Mouse (Mus musculus): ENCODE measurements around the gene Kdelr2. TPM values are rescaled to one million over a fixed set of nuclear protein-coding genes. Genes with fewer than 3 reads are reported as not detected.

The Kdelr2 gene
- polyA plus RNA-seq, 1 experiment from 2014 or later: 291 TPM

- H3K4me3 ChIP-seq (ENCODE audit: low read depth, low read length): no peak overlapping the region
- 76% methylated on average over 3 of the region's 3 CpGs for WGBS (ENCODE audit: insufficient replicate concordance)
- H3K9me3 ChIP-seq (replicated peaks; ENCODE audit: control insufficient read depth, low read length): no peaks in the 10 kb centered on the region
- ATAC-seq (replicated peaks; ENCODE audit: insufficient number of reproducible peaks, low FRiP score, low TSS enrichment): no peak
- no peak overlapping the region for H3K9ac ChIP-seq (ENCODE audit: low read depth, low read length)
- H3K27ac ChIP-seq (ENCODE audit: low read depth, low read length): no peak overlapping the region
- peaks cover 9% of the 10 kb centered on the region for H3K4me1 ChIP-seq (ENCODE audit: control insufficient read depth, insufficient read depth, low read length)
- H3K27me3 ChIP-seq (ENCODE audit: control insufficient read depth, insufficient read depth, low read length): peaks cover 60% of the 10 kb centered on the region
- no peaks in the 10 kb centered on the region for H3K36me3 ChIP-seq (ENCODE audit: control insufficient read depth, insufficient read depth, low read length)
- H3K4me2 ChIP-seq: no peak overlapping the region
These were observed 35.7 kb upstream of the Kdelr2 start for GRCm38 (mm10) chr5:143367931-143368330.

DNA sequence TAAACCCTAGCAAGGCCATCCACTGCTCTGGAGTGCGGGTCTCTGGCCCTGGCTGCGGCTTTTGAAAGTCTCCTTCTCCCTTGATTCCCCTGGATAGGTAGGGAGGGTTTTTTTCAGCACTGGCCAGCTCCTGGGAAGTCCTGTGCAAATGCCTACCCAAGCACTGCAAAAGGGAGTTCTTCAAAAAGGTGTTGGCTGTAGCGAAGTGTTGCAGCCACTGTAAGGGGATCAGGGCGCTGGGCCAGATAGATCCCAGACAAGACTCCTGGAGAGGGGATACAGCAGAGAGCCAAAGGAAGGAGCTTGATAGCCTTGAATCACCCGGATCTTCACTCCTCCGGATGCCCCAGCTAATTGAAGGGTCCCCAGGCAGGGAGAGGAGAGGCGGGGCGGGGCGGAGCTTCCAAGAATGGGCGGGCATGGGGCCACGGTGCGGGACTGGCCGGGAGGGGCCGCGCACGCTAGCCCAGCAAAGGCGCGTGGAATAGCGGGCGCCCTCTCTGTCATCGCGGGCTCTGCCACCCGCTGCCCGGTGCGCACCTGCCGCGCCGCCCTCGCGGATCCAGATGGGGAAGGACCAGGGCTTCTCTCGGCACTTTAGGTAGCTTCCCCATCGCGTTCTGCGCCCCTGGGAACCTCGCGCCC is 33.9 kb upstream of the Kdelr2 start:
- H3K4me2 ChIP-seq: peak overlapping the region; percentile 48
- peaks cover 78% of the 10 kb centered on the region for H3K27me3 ChIP-seq (ENCODE audit: control insufficient read depth, insufficient read depth, low read length)
- no peak overlapping the region for H3K27ac ChIP-seq (ENCODE audit: low read depth, low read length)
- ATAC-seq (replicated peaks; ENCODE audit: insufficient number of reproducible peaks, low FRiP score, low TSS enrichment): no peak
- H3K4me3 ChIP-seq (ENCODE audit: low read depth, low read length): peak overlapping the region; percentile 11; the same call in 1 of the 2 replicates
- WGBS (ENCODE audit: insufficient replicate concordance): 2% methylated on average over 35 of the region's 36 CpGs
- H3K9ac ChIP-seq (ENCODE audit: low read depth, low read length): no peak overlapping the region
- H3K9me3 ChIP-seq (replicated peaks; ENCODE audit: control insufficient read depth, low read length): no peaks in the 10 kb centered on the region
- H3K4me1 ChIP-seq (ENCODE audit: control insufficient read depth, insufficient read depth, low read length): peaks cover 6% of the 10 kb centered on the region
- no peaks in the 10 kb centered on the region for H3K36me3 ChIP-seq (ENCODE audit: control insufficient read depth, insufficient read depth, low read length)

DNA sequence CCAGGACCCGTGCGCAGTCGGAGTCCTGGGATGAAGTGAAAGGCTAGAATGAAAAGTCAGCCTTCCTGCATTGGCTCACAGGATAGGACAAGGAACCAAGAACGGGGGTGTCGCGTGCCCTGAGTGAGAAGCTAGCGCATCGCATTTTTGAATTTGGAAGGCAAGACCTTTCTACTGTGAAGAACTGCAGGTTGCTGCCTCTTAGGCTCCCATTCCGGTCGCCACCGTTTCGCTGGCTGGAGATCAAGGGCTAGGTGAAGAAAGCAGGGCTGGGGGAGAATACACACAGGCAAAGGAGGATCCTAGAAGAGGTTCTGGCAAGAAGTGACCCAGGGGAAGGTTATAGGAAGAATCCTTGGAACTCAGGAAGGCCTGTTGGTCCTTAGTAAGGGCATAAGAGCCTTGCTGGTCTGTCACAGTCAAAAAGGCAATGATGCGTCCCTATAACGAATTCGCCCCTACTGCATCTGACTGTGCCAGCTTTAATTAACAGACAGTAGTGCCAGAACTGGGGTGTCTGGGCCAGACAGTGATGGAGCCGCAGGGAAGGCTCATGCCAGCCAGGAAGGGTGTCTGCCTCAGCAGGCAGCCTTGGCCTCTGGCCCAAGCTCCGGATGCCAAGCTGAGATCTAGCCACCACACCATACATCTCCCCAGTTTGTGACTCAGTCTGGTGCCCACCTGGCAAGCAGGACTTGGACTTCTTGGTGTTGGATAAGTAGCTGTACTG is 33.1 kb upstream of the Kdelr2 start:
- peaks cover 86% of the 10 kb centered on the region for H3K27me3 ChIP-seq (ENCODE audit: control insufficient read depth, insufficient read depth, low read length)
- H3K4me2 ChIP-seq: no peak overlapping the region
- ATAC-seq (replicated peaks; ENCODE audit: insufficient number of reproducible peaks, low FRiP score, low TSS enrichment): no peak
- H3K9ac ChIP-seq (ENCODE audit: low read depth, low read length): no peak overlapping the region
- no peaks in the 10 kb centered on the region for H3K9me3 ChIP-seq (replicated peaks; ENCODE audit: control insufficient read depth, low read length)
- peak overlapping the region; percentile 11; the same call in 1 of the 2 replicates for H3K4me3 ChIP-seq (ENCODE audit: low read depth, low read length)
- H3K36me3 ChIP-seq (ENCODE audit: control insufficient read depth, insufficient read depth, low read length): no peaks in the 10 kb centered on the region
- 28% methylated on average over 17 of the region's 17 CpGs for WGBS (ENCODE audit: insufficient replicate concordance)
- H3K27ac ChIP-seq (ENCODE audit: low read depth, low read length): no peak overlapping the region
- H3K4me1 ChIP-seq (ENCODE audit: control insufficient read depth, insufficient read depth, low read length): peaks cover 6% of the 10 kb centered on the region

DNA sequence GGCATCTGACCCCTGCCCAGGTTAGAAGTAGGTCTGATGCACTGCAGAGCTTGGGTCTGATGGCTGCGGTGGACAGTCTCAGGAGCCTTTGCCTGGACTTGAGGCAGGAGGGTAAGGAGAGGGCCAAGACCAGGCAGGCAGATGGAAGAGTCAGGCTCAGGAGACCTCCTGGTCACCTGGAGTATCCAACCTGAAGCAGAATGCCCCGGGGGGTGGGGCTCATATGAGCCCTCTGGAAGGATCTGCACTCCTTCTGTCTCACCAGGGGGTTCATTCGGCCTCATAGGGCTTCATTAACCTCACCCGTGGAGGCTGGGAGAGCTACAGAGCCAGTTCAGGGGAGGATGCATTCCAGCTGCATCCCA is 32.5 kb upstream of the Kdelr2 start:
- Histone ChIP-seq H3K4me1 (ENCODE audit: control insufficient read depth, insufficient read depth, low read length) (peaks cover 6% of the 10 kb centered on the region), H3K4me3 (ENCODE audit: low read depth, low read length) (no peak overlapping the region), H3K9me3 (replicated peaks; ENCODE audit: control insufficient read depth, low read length) (no peaks in the 10 kb centered on the region; the same call in 1 of the 2 replicates), H3K4me2 (no peak overlapping the region), H3K27ac (ENCODE audit: low read depth, low read length) (no peak overlapping the region), H3K27me3 (ENCODE audit: control insufficient read depth, insufficient read depth, low read length) (peaks cover 86% of the 10 kb centered on the region), H3K9ac (ENCODE audit: low read depth, low read length) (no peak overlapping the region), H3K36me3 (ENCODE audit: control insufficient read depth, insufficient read depth, low read length) (no peaks in the 10 kb centered on the region)
- WGBS (ENCODE audit: insufficient replicate concordance): 66% methylated on average over 4 of the region's 4 CpGs
- no peak for ATAC-seq (replicated peaks; ENCODE audit: insufficient number of reproducible peaks, low FRiP score, low TSS enrichment)

DNA sequence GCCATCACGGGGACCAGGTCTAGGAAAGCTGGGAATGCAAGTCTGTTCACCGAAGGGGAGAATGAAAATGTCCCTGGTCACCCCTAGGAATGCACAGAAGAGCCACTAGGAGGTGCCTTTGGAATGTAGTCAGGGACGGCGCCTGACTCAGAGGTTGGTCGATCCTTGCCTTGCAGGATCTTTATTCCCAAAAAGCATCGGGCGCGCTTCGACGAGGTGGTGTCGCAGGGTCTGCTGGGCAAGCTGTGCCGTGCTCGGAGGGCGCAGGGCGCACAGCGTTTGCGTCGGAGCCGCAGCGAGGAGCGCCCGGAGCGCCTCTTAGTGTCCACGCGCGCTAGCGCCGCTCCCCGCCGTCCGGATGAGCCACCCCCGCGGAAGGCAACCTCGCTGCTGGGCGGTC is 30.8 kb upstream of the Kdelr2 start:
- Histone ChIP-seq H3K4me3 (ENCODE audit: low read depth, low read length) (peak overlapping the region; percentile 33), H3K4me1 (ENCODE audit: control insufficient read depth, insufficient read depth, low read length) (peaks cover 6% of the 10 kb centered on the region), H3K9ac (ENCODE audit: low read depth, low read length) (no peak overlapping the region), H3K27ac (ENCODE audit: low read depth, low read length) (no peak overlapping the region), H3K4me2 (peak overlapping the region; percentile 66), H3K36me3 (ENCODE audit: control insufficient read depth, insufficient read depth, low read length) (no peaks in the 10 kb centered on the region), H3K27me3 (ENCODE audit: control insufficient read depth, insufficient read depth, low read length) (peaks cover 80% of the 10 kb centered on the region), H3K9me3 (replicated peaks; ENCODE audit: control insufficient read depth, low read length) (no peaks in the 10 kb centered on the region; the same call in 1 of the 2 replicates)
- ATAC-seq (replicated peaks; ENCODE audit: insufficient number of reproducible peaks, low FRiP score, low TSS enrichment): no peak
- 1% methylated on average over 35 of the region's 35 CpGs for WGBS (ENCODE audit: insufficient replicate concordance)

GRCm38 (mm10) chr5:143375242-143375641 is 28.4 kb upstream of the Kdelr2 start:
- H3K9me3 ChIP-seq (replicated peaks; ENCODE audit: control insufficient read depth, low read length): no peaks in the 10 kb centered on the region; the same call in 1 of the 2 replicates
- no peak for ATAC-seq (replicated peaks; ENCODE audit: insufficient number of reproducible peaks, low FRiP score, low TSS enrichment)
- H3K4me2 ChIP-seq: peak overlapping the region; percentile 49
- H3K4me3 ChIP-seq (ENCODE audit: low read depth, low read length): peak overlapping the region; percentile 14; the same call in 1 of the 2 replicates
- H3K4me1 ChIP-seq (ENCODE audit: control insufficient read depth, insufficient read depth, low read length): no peaks in the 10 kb centered on the region
- 10% methylated on average over 21 of the region's 21 CpGs for WGBS (ENCODE audit: insufficient replicate concordance)
- H3K9ac ChIP-seq (ENCODE audit: low read depth, low read length): no peak overlapping the region
- no peaks in the 10 kb centered on the region for H3K36me3 ChIP-seq (ENCODE audit: control insufficient read depth, insufficient read depth, low read length)
- no peak overlapping the region for H3K27ac ChIP-seq (ENCODE audit: low read depth, low read length)
- H3K27me3 ChIP-seq (ENCODE audit: control insufficient read depth, insufficient read depth, low read length): peaks cover 57% of the 10 kb centered on the region

- H3K4me3 ChIP-seq (ENCODE audit: low read depth, low read length): no peak overlapping the region
- H3K9me3 ChIP-seq (replicated peaks; ENCODE audit: control insufficient read depth, low read length): no peaks in the 10 kb centered on the region; the same call in 1 of the 2 replicates
- H3K9ac ChIP-seq (ENCODE audit: low read depth, low read length): no peak overlapping the region
- H3K27ac ChIP-seq (ENCODE audit: low read depth, low read length): no peak overlapping the region
- peaks cover 48% of the 10 kb centered on the region for H3K27me3 ChIP-seq (ENCODE audit: control insufficient read depth, insufficient read depth, low read length)
- no peaks in the 10 kb centered on the region for H3K36me3 ChIP-seq (ENCODE audit: control insufficient read depth, insufficient read depth, low read length)
- 80% methylated on average over 4 of the region's 4 CpGs for WGBS (ENCODE audit: insufficient replicate concordance)
- no peaks in the 10 kb centered on the region for H3K4me1 ChIP-seq (ENCODE audit: control insufficient read depth, insufficient read depth, low read length)
- no peak for ATAC-seq (replicated peaks; ENCODE audit: insufficient number of reproducible peaks, low FRiP score, low TSS enrichment)
- no peak overlapping the region for H3K4me2 ChIP-seq
These were observed 27.5 kb upstream of the Kdelr2 start for GRCm38 (mm10) chr5:143376156-143376555.

DNA sequence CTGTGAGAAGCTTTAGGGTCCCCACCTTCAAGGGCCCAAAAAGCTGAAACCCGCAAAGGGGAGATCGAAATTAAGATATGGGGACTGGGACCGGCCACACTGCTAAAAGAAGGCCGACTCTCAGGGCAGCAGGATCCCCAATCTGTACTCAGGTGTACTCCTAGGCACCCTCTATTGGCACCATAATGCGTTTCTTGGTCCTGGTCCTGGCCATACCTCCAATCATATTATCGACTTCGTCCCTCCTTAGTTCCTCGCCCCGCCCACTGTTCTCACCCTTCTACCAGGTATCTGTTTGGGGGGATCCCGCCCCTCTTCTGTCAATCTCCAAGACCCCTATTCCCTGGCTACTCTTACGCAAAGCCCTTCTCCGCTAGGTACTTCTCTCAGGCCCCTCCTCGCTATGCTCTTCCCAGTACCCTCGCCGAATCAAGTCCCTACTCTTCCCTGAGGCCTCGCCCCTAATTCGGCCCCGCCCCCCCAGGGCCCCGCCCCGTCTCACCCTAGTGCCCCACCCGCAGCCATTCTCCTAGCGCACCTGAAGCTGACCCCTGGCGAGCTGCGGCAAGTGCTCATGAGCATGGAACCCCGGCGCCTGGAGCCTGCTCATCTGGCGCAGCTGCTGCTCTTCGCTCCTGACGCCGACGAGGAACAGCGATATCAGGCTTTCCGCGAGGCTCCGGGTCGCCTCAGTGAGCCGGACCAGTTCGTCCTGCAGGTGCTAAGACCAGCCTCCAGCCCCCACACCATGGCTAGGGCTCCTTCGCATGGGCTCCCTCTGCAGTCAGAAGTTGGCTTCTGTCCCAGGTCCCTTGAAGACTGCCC is 16.6 kb upstream of the Kdelr2 start:
- Histone ChIP-seq H3K4me1 (ENCODE audit: control insufficient read depth, insufficient read depth, low read length) (peaks cover 8% of the 10 kb centered on the region), H3K9me3 (replicated peaks; ENCODE audit: control insufficient read depth, low read length) (no peaks in the 10 kb centered on the region), H3K4me3 (ENCODE audit: low read depth, low read length) (peak overlapping the region; percentile 40), H3K36me3 (ENCODE audit: control insufficient read depth, insufficient read depth, low read length) (no peaks in the 10 kb centered on the region), H3K27me3 (ENCODE audit: control insufficient read depth, insufficient read depth, low read length) (peaks cover 39% of the 10 kb centered on the region), H3K27ac (ENCODE audit: low read depth, low read length) (no peak overlapping the region), H3K4me2 (peak overlapping the region; percentile 73), H3K9ac (ENCODE audit: low read depth, low read length) (0 out of 2 replicates have a peak overlapping the region, but pooled peaks have one; percentile 10)
- peak; percentile 64; the same call in 1 of the 2 replicates for ATAC-seq (replicated peaks; ENCODE audit: insufficient number of reproducible peaks, low FRiP score, low TSS enrichment)
- 6% methylated on average over 38 of the region's 39 CpGs for WGBS (ENCODE audit: insufficient replicate concordance)

All from heart, embryonic 11.5 days (tissue).